ENCODE assay signal across 8 mouse cellular contexts in genomic region chr11:58103697-58104306, GRCm38 (mm10). TPM values are rescaled to one million over a fixed set of nuclear protein-coding genes. Genes with fewer than 3 reads are reported as not detected.
DNase-seq lines count a peak whose midpoint lies in the region; ATAC-seq and TF ChIP-seq lines count a peak whose summit lies in the region.

TSS of gene Cnot8 (plus strand) at chr11:58104153.

- peak within 1 kb of the TSS; percentile 97 for H3K4me3 ChIP-seq in G1E (ENCODE audit: low read depth, low read length)
- H3K4me3 ChIP-seq in forebrain, embryonic 16.5 days (replicated peaks; ENCODE audit: low read length), result peak within 1 kb of the TSS; percentile 100
- H3K4me3 ChIP-seq in layer of hippocampus, adult 2 months, result peak within 1 kb of the TSS; percentile 72
- H3K4me3 ChIP-seq in lung, embryonic 14.5 days (ENCODE audit: low read depth, low read length), result peak within 1 kb of the TSS; percentile 90
- peak within 1 kb of the TSS; percentile 96 for H3K4me3 ChIP-seq in olfactory bulb, adult 2 months (ENCODE audit: insufficient read depth, low read depth, low read length)
- peak within 1 kb of the TSS; percentile 74 for H3K4me3 ChIP-seq in thymus, adult 2 months (ENCODE audit: control insufficient read depth, insufficient read depth, low read length)

- no peaks in the 10 kb centered on the region for H3K9me3 ChIP-seq in G1E (replicated peaks)
- no peaks in the 10 kb centered on the region for H3K9me3 ChIP-seq in forebrain, embryonic 16.5 days (ENCODE audit: control insufficient read depth, low read length)
- no peaks in the 10 kb centered on the region for H3K9me3 ChIP-seq in lung, embryonic 14.5 days (ENCODE audit: low read depth, low read length)

- peak within 1 kb of the TSS; percentile 87 for H3K27ac ChIP-seq in forebrain, embryonic 16.5 days (ENCODE audit: low read length)
- peak within 1 kb of the TSS; percentile 93 for H3K27ac ChIP-seq in layer of hippocampus, adult 2 months
- peak within 1 kb of the TSS; percentile 88 for H3K27ac ChIP-seq in lung, embryonic 14.5 days (ENCODE audit: low read depth)
- peak within 1 kb of the TSS; percentile 67 for H3K27ac ChIP-seq in olfactory bulb, adult 2 months (ENCODE audit: insufficient read depth, low read depth, low read length)
- peak within 1 kb of the TSS; percentile 100 for H3K27ac ChIP-seq in thymus, adult 2 months (ENCODE audit: control insufficient read depth, insufficient read depth, low read length)

- H3K36me3 ChIP-seq in G1E (replicated peaks), result peaks cover 21% of the 10 kb centered on the region
- no peaks in the 10 kb centered on the region for H3K36me3 ChIP-seq in forebrain, embryonic 16.5 days (ENCODE audit: control insufficient read depth, insufficient read depth)
- H3K36me3 ChIP-seq in lung, embryonic 14.5 days (ENCODE audit: insufficient read depth), result no peaks in the 10 kb centered on the region
- no peaks in the 10 kb centered on the region for H3K36me3 ChIP-seq in thymus, adult 2 months (ENCODE audit: control insufficient read depth, insufficient read depth, low read length)

- ATAC-seq in G1E (ENCODE audit: extremely low read depth, insufficient number of reproducible peaks, low FRiP score, poor library complexity, severe bottlenecking), result peak; percentile 70
- peak; percentile 98 for ATAC-seq in forebrain, embryonic 16.5 days
- peak; percentile 97 for ATAC-seq in lung, embryonic 14.5 days (ENCODE audit: insufficient read depth)

- no peaks in the 10 kb centered on the region for H3K27me3 ChIP-seq in G1E (ENCODE audit: insufficient read depth, low read length)
- H3K27me3 ChIP-seq in forebrain, embryonic 16.5 days (replicated peaks; ENCODE audit: control insufficient read depth, insufficient read depth, low read length), result no peaks in the 10 kb centered on the region
- H3K27me3 ChIP-seq in lung, embryonic 14.5 days (ENCODE audit: insufficient read depth, low read length), result peaks cover 2% of the 10 kb centered on the region
- H3K27me3 ChIP-seq in thymus, adult 2 months (ENCODE audit: control insufficient read depth, insufficient read depth, low read length), result no peaks in the 10 kb centered on the region

- intact Hi-C loops in heart, postnatal 36 days (cut with DNase I), result loop anchor here (2.0 to 10.0 kb wide), 5 partner anchors 23 to 302 kb away; partner anchors contain the start of genes Larp1 and Sap30l

- peak; percentile 96 for DNase-seq in G1E (ENCODE audit: low spot score)
- peak; percentile 99 to 100 for DNase-seq in cerebellum, adult 18-20 months
- peak; percentile 98 to 99 for DNase-seq in heart, postnatal 36 days
- DNase-seq in layer of hippocampus, adult 2 months (ENCODE audit: low spot score in 2 of 2), result peak; percentile 99
- DNase-seq in lung, embryonic 14.5 days, result peak; percentile 99
- peak; percentile 99 for DNase-seq in thymus, adult 2 months

- H3K9ac ChIP-seq in forebrain, embryonic 16.5 days (replicated peaks; ENCODE audit: low read depth, low read length), result peak within 1 kb of the TSS; percentile 93
- peak within 1 kb of the TSS; percentile 92 for H3K9ac ChIP-seq in lung, embryonic 14.5 days

- peak; percentile 71 for TF ChIP-seq POLR2A in olfactory bulb, adult 2 months (IDR thresholded peaks at IDR 0.05; ENCODE audit: insufficient read depth, low read depth, low read length)
- peak; percentile 94 for TF ChIP-seq POLR2A in thymus, adult 2 months (IDR thresholded peaks at IDR 0.05; ENCODE audit: control insufficient read depth, extremely low read depth, insufficient read depth, low read length, poor library complexity)

- H3K4me2 ChIP-seq in forebrain, embryonic 16.5 days (ENCODE audit: low read length), result peak within 1 kb of the TSS; percentile 79
- peak within 1 kb of the TSS; percentile 80 for H3K4me2 ChIP-seq in lung, embryonic 14.5 days

- peaks cover 46% of the 10 kb centered on the region for H3K4me1 ChIP-seq in G1E (ENCODE audit: insufficient read depth, low read depth, low read length)
- peaks cover 29% of the 10 kb centered on the region for H3K4me1 ChIP-seq in forebrain, embryonic 16.5 days (replicated peaks; ENCODE audit: control insufficient read depth, insufficient read depth, low read length)
- peaks cover 6% of the 10 kb centered on the region; the same call in 1 of the 2 replicates for H3K4me1 ChIP-seq in lung, embryonic 14.5 days (ENCODE audit: insufficient read depth)
- H3K4me1 ChIP-seq in olfactory bulb, adult 2 months (ENCODE audit: control insufficient read depth, insufficient read depth, low read length), result peaks cover 12% of the 10 kb centered on the region
- peaks cover 28% of the 10 kb centered on the region for H3K4me1 ChIP-seq in thymus, adult 2 months (replicated peaks; ENCODE audit: control insufficient read depth, insufficient read depth, low read length)

- TF ChIP-seq CTCF in G1E (IDR thresholded peaks at IDR 0.05; ENCODE audit: low read depth, low read length), result no peak
- TF ChIP-seq CTCF in layer of hippocampus, adult 2 months (conservative IDR thresholded peaks at IDR 0.05), result no peak
- TF ChIP-seq CTCF in lung, embryonic 14.5 days (IDR thresholded peaks at IDR 0.05; ENCODE audit: low read depth), result no peak
- no peak for TF ChIP-seq CTCF in olfactory bulb, adult 2 months (IDR thresholded peaks at IDR 0.05; ENCODE audit: insufficient read depth, low read depth, low read length)
- TF ChIP-seq CTCF in thymus, adult 2 months (IDR thresholded peaks at IDR 0.05; ENCODE audit: borderline replicate concordance, control insufficient read depth, extremely low read depth, insufficient read depth, low read length, poor library complexity), result 0 out of 2 replicates have a peak, but pooled peaks have one; percentile 32

- under 1% methylated on average over 53 of the region's 55 CpGs for WGBS in forebrain, embryonic 16.5 days
- under 1% methylated on average over 54 of the region's 55 CpGs for WGBS in lung, embryonic 14.5 days
- WGBS in olfactory bulb, adult 2 months, result under 1% methylated on average over 55 of the region's 55 CpGs
- under 1% methylated on average over 55 of the region's 55 CpGs for WGBS in thymus, adult 2 months

RNA-seq across cellular contexts. Expression of gene Cnot8, which starts in this region (rescaled TPM):
- 64.2 and 65.1 TPM in 2 replicates for total RNA-seq in G1E (2014; fragmentation: Nextera tagmentation)
- 111 and 126 TPM in 2 replicates for total RNA-seq in G1E (2017)
- polyA plus RNA-seq in G1E (2012), result 4.4 and 5.5 TPM in 2 replicates
- polyA plus RNA-seq in forebrain, embryonic 16.5 days (2015; fragmentation: Nextera tagmentation; extraction: Ambion mirVana), result 141 and 159 TPM in 2 replicates
- total RNA-seq in heart, postnatal 36 days (2021), result 10 to 100 TPM; 36.5 to 37.4 TPM
- 10 to 100 TPM; 56.0 to 57.7 TPM for total RNA-seq in layer of hippocampus, adult 2 months (2021)
- polyA plus RNA-seq in lung, embryonic 14.5 days (2014; fragmentation: Nextera tagmentation; extraction: Ambion mirVana), result 82.3 and 86.8 TPM in 2 replicates
- not detected in 2 replicates for polyA plus RNA-seq in olfactory bulb, adult 2 months (2012; ENCODE audit: insufficient read depth, insufficient read length, low replicate concordance, missing spikeins)
- 158 and 192 TPM in 2 replicates for polyA plus RNA-seq in thymus, adult 2 months (2012; rRNA removed)

Comparison
In these comparisons a context has a peak if more than half of its experiments do, and no peak if none do; other contexts are left out.
1. Peak in every context shown above with its lines: DNase-seq, ATAC-seq, H3K4me3 ChIP-seq and H3K27ac ChIP-seq.